Mouse (Mus musculus) regulatory T cell (primary cell): ENCODE results near the gene Psme2.

Experiments used
- in situ Hi-C: fragments of 300-600 bp; cut with MboI, MseI; formaldehyde crosslinking; loops from one replicate; pipeline ENCODE4 v1.15.1; 2025; ENCODE audit warnings: high pct_unique_total_duplicates

Gene Psme2

GRCm38 (mm10) chr14:55590748-55591330 lies at the start of gene Psme2:
TSS of gene Psme2 (minus strand) at chr14:55591113.
- in situ Hi-C loops: loop anchor here (25.0 kb wide), 1 partner anchor 704 kb away; the partner anchor contains the start of genes Bcl2l2, Gm20521, Pabpn1 and Ppp1r3e

- in situ Hi-C loops: no loop called here
Measured at GRCm38 (mm10) chr14:55637795-55638194, 46.9 kb upstream of the Psme2 start, which contains the start of gene Gm49378. TSS of gene Gm49378 (minus strand) at chr14:55637895.

GRCm38 (mm10) chr14:55635523-55636007 lies 44.7 kb upstream of the Psme2 start, which contains the start of gene Ipo4:
TSS of gene Ipo4 (minus strand) at chr14:55635957.
- in situ Hi-C loops: no loop called here

GRCm38 (mm10) chr14:55634874-55635522 lies 44.1 kb upstream of the Psme2 start:
- in situ Hi-C loops: no loop called here

GRCm38 (mm10) chr14:55629312-55629711 lies 38.4 kb upstream of the Psme2 start:
- in situ Hi-C loops: no loop called here

GRCm38 (mm10) chr14:55628077-55628827 lies 37.3 kb upstream of the Psme2 start:
- in situ Hi-C loops: no loop called here

- in situ Hi-C loops: no loop called here
Measured at GRCm38 (mm10) chr14:55618486-55619195, 27.7 kb upstream of the Psme2 start.

GRCm38 (mm10) chr14:55617822-55618221 lies 26.9 kb upstream of the Psme2 start, which contains the start of gene Rec8:
TSS of gene Rec8 (plus strand) at chr14:55618037.
- in situ Hi-C loops: no loop called here

GRCm38 (mm10) chr14:55616844-55617243 lies 25.9 kb upstream of the Psme2 start:
- in situ Hi-C loops: no loop called here

GRCm38 (mm10) chr14:55615876-55616275 lies 25.0 kb upstream of the Psme2 start:
- in situ Hi-C loops: no loop called here

- in situ Hi-C loops: no loop called here
Measured at GRCm38 (mm10) chr14:55614565-55615178, 23.8 kb upstream of the Psme2 start.

GRCm38 (mm10) chr14:55613346-55613745 lies 22.4 kb upstream of the Psme2 start:
- in situ Hi-C loops: no loop called here

- in situ Hi-C loops: no loop called here
Measured at GRCm38 (mm10) chr14:55608339-55608738, 17.4 kb upstream of the Psme2 start.

- in situ Hi-C loops: no loop called here
Measured at GRCm38 (mm10) chr14:55605743-55606459, 15.0 kb upstream of the Psme2 start.

GRCm38 (mm10) chr14:55604823-55605222 lies 13.9 kb upstream of the Psme2 start:
- in situ Hi-C loops: no loop called here

GRCm38 (mm10) chr14:55603633-55604576 lies 13.0 kb upstream of the Psme2 start:
- in situ Hi-C loops: no loop called here

GRCm38 (mm10) chr14:55603271-55603632 lies 12.3 kb upstream of the Psme2 start, which contains the start of gene Irf9:
TSS of gene Irf9 (plus strand) at chr14:55603571.
- in situ Hi-C loops: no loop called here

- in situ Hi-C loops: loop anchor here (25.0 kb wide), 1 partner anchor 711 kb away; the partner anchor contains the start of genes Bcl2l2, Gm20521, Pabpn1 and Ppp1r3e
Measured at GRCm38 (mm10) chr14:55598521-55599390, 7.8 kb upstream of the Psme2 start.
